Mouse (Mus musculus) inflammation-experienced regulatory T-cells, adult 6 months (primary cell): ENCODE data around the gene Sult2a8. TPM values are rescaled to one million over a fixed set of nuclear protein-coding genes. Genes with fewer than 3 reads are reported as not detected.
"Not testable (repeated sequence)": the region's sequence is repeated elsewhere in the genome, so short reads cannot be mapped to it uniquely, and the experiment has no call there.

Source experiments
- ATAC-seq: one replicate; pipeline ENCODE4 v1.8.0; 2017
- polyA plus RNA-seq, 3 experiments: library from polyadenylated mRNA; unstranded; fragments of 100-300 nt; shearing (Covaris generic); gene quantifications; one replicate each; pipeline ENCODE4 v1.2.1; 2017

Gene Sult2a8
- polyA plus RNA-seq, result not detected

DNA sequence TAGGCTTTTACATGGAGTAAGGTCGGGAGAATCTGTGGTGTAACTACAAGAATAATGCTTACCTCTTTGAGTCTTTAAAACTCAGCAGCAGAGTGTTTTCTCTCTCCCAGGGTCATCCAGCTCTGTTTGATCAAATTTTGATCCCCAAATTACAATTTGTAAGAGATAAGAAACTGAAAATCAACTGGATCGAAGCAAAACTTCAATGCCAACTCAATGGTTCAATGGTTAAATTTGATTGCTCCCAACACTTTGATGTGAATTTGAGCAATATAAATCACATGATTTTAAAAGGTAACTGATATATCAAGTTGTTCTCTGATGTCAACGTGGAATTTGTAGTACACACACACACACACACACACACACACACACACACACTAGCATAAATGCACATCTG is at the start of gene Sult2a8:
TSS of gene Sult2a8 (minus strand) at position 236 of the 400 bp plus-strand sequence.
- no peak for ATAC-seq

DNA sequence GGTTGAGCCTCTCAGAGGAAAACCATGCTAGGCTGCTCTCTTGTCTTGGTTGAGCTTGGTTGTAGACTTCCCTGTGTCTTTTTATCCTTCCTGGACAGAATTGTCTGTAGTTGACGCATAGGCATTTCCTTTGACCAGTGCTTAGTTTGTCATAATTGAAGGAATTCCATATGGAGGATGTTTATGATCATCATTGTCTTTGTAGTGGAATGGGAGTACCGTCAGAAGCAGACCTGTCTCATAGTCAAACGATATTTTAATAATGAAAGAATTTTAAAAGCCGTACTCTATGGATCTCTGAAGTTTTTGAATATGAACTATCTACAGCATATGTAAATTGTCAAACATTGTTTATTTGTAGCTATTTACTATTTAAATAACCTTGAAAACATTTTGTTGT is 47.6 kb upstream of the Sult2a8 start, which contains the start of gene Sult2a7:
TSS of gene Sult2a7 (minus strand) at position 101 of the 400 bp plus-strand sequence.
- no peak for ATAC-seq

DNA sequence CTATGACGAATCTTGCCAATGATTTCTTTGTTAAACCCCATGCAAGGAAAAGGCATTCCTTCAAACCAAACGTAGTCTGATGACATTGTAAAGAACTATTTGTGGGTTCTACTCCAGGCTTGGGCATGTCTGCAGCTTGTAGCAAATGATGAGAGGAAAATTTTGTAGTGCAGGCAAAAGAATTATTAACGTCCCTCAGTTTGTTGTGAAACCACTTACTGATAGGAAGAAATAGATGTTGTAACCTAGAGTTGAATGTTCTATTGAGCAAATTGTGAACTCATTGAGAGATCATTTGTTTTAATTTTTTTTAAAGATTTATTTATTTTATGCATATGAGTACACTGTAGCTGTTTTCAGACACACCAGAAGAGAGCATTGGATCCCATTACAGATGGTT is 46.3 kb upstream of the Sult2a8 start:
- no peak for ATAC-seq

DNA sequence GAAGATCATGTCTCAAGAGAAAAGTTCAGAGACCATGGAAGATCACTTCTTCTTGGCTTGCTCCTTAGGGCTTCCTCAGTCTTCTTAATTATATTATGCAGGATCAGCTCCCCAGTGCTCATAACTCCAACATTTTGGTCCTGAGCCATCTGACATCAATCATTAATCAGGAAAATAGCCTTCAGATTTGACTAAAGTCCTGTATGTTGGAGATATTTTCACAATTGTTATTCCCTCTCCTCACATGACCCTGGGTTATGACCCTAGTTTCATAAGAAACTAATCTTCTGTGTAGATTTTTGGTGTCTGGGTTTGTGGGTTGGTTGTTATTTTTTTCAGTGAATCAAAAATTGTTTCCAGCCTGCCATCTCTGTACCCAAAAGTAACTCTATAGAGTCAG is 7.0 kb downstream of the Sult2a8 start:
- ATAC-seq, result no peak

DNA sequence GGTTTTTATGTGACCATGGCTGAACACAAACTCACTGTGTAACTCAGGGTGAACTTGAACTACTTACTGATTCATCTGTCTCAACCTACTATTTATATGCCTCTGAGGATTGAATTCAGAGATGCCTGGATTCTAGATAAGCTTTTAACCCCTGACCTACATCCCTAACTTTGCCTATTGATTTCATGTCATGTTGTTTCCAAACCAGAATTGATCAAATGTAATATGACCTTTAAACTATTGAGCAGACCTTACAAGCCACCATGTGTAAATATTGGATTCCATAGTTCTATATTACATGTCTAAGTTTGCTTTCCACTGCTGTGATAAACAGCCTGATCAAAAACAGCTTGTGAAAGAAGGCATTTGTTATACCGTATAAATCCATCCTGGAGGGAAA is 8.1 kb downstream of the Sult2a8 start:
- ATAC-seq, result no peak

DNA sequence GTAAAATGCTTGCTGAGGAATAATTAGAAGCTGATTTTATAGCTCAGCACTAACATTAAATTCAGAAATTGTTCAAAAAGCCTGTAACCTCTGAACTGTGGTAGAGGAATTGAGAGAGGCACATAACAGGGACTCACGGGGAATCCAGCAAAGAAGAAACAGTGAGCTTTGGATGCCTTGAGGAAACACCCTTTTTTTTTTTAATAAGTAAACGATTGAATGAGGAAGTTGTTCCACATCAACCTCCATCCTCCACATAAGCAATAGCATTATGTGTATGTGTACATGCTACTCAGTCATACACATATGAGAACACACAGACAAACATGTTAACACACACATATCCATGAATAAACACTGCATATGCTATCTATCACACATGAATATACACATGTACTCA is 8.5 kb downstream of the Sult2a8 start:
- no peak for ATAC-seq

DNA sequence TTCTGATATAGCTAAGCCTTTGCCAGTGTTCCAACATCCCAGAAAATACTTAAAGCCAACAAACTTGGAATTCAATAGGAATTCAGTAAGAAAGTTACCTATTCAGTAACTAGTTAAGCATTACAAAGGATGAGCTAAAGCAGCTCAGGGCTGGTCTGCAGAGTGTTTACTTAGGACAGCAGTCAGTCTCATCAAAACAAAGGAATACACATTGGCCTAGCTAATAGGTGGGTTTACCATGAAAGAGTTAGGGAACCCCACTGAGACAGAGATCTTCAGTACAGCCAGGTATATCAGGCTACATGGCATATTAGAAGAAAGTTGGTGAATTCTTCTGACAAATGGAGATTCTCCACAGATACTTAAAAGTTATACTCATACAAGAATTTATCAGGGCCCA is 47.2 kb downstream of the Sult2a8 start:
- not testable (repeated sequence) for ATAC-seq

DNA sequence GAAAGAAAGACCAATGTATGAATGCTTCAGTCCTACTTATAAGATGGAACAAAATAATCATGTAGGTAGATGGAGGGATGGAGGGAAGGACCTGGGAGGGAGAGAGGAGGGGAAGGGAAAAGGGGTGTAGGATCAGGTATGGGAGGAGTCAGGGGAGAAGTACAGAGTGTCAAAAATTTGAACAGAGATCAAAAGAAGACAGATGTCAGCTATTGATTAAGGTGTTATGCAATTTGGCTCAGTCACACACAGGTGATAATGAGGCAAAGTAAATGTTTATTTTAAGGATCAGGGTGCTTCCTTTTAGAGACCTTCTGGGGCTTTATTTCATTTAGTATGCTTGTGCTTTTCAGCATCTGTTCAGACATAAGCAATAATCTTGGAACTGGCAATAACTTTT is 50.1 kb downstream of the Sult2a8 start:
- no peak for ATAC-seq

Other genes starting within 250 kb of the Sult2a8 start
- gene Sult2a6, start 191.9 kb downstream of the Sult2a8 start, polyA plus RNA-seq, result not detected
- gene Obox8, start 113.2 kb downstream of the Sult2a8 start, polyA plus RNA-seq, result under 1 TPM in 1 of 3 experiments, not detected in 2; 0.87 TPM
- not detected for gene Sult2a7, start 47.5 kb upstream of the Sult2a8 start, polyA plus RNA-seq
- not detected for gene Vmn1r90, start 116.7 kb upstream of the Sult2a8 start, polyA plus RNA-seq
- not detected for gene Obox7, start 212.7 kb upstream of the Sult2a8 start, polyA plus RNA-seq